Mouse (Mus musculus) bone marrow macrophage, adult 2 months (primary cell): ENCODE measurements around the gene Gorasp2. TPM values are rescaled to one million over a fixed set of nuclear protein-coding genes. Genes with fewer than 3 reads are reported as not detected.

ENCODE experiments used
- H3K27ac ChIP-seq: 2 replicates; pipeline ENCODE4 v1.5.1; 2012; ENCODE audit warnings: low read depth, low read length; ENCODE audit not compliant: insufficient read depth
- H3K4me1 ChIP-seq: 2 replicates; pipeline ENCODE4 v1.6.1; 2012; ENCODE audit warnings: low read length; ENCODE audit not compliant: control insufficient read depth, insufficient read depth
- H3K4me3 ChIP-seq: 2 replicates; pipeline ENCODE4 v1.5.1; 2012; ENCODE audit warnings: mild to moderate bottlenecking, low read length, moderate library complexity; ENCODE audit not compliant: insufficient read depth
- CTCF ChIP-seq: IDR thresholded peaks from 2 replicates; pipeline ENCODE4 v1.5.1; 2012; ENCODE audit warnings: low read depth, mild to moderate bottlenecking, low read length, moderate library complexity
- POLR2A ChIP-seq: IDR thresholded peaks from 2 replicates; pipeline ENCODE4 v1.6.1; 2012; ENCODE audit warnings: mild to moderate bottlenecking, low read depth, low read length, borderline replicate concordance
- polyA plus RNA-seq: library from polyadenylated mRNA; stranded (reverse); fragments of >200 nt; gene quantifications from 2 replicates; pipeline ENCODE4 v1.2.4, GENCODE M21; 2012; ENCODE audit not compliant: missing spikeins, insufficient read depth, insufficient read length

Gene Gorasp2
- polyA plus RNA-seq, 1 experiment, result 56.6 TPM

- Histone ChIP-seq H3K4me3 (no peak overlapping the region), H3K4me1 (no peaks in the 10 kb centered on the region), H3K27ac (no peak overlapping the region)
- TF ChIP-seq CTCF (no peak), POLR2A (no peak)
Measured at GRCm38 (mm10) chr2:70735534-70735933, 74.2 kb downstream of the Gorasp2 start.

- no peak overlapping the region for H3K4me3 ChIP-seq
- TF ChIP-seq CTCF (no peak), POLR2A (no peak)
- no peaks in the 10 kb centered on the region for H3K4me1 ChIP-seq
- no peak overlapping the region for H3K27ac ChIP-seq
Measured at GRCm38 (mm10) chr2:70736008-70736407, 74.6 kb downstream of the Gorasp2 start.

- H3K27ac ChIP-seq, result no peak overlapping the region
- H3K4me1 ChIP-seq, result peaks cover 8% of the 10 kb centered on the region
- TF ChIP-seq CTCF (no peak), POLR2A (no peak)
- no peak overlapping the region for H3K4me3 ChIP-seq
Measured at GRCm38 (mm10) chr2:70741901-70742300, 80.5 kb downstream of the Gorasp2 start.

GRCm38 (mm10) chr2:70742588-70742987 is 81.2 kb downstream of the Gorasp2 start:
- Histone ChIP-seq H3K27ac (no peak overlapping the region), H3K4me1 (peaks cover 8% of the 10 kb centered on the region), H3K4me3 (no peak overlapping the region)
- no peak for TF ChIP-seq POLR2A
- no peak for TF ChIP-seq CTCF

GRCm38 (mm10) chr2:70751655-70752054 is 90.3 kb downstream of the Gorasp2 start:
- Histone ChIP-seq H3K27ac (no peak overlapping the region), H3K4me3 (no peak overlapping the region), H3K4me1 (peaks cover 12% of the 10 kb centered on the region)
- TF ChIP-seq CTCF (no peak), POLR2A (no peak)

- Histone ChIP-seq H3K27ac (no peak overlapping the region), H3K4me3 (no peak overlapping the region), H3K4me1 (peaks cover 12% of the 10 kb centered on the region)
- TF ChIP-seq POLR2A, result no peak
- no peak for TF ChIP-seq CTCF
Measured at GRCm38 (mm10) chr2:70752149-70752548, 90.8 kb downstream of the Gorasp2 start.

Other genes with a start within 250 kb of the Gorasp2 start
- gene Sp5, start 186.7 kb upstream of the Gorasp2 start, polyA plus RNA-seq, result not detected in 2 replicates
- not detected in 2 replicates for gene Erich2, start 152.8 kb upstream of the Gorasp2 start, polyA plus RNA-seq
- not detected in 2 replicates for gene Gad1, start 108.5 kb upstream of the Gorasp2 start, polyA plus RNA-seq
- not detected in 2 replicates for gene Gm26558, start 532 bp downstream of the Gorasp2 start, polyA plus RNA-seq
- gene Tlk1, start 164.2 kb downstream of the Gorasp2 start, polyA plus RNA-seq, result 44.3 and 52.2 TPM in 2 replicates